Mouse (Mus musculus) embryonic facial prominence, embryonic 13.5 days (tissue): Measurements from ENCODE around the gene Mfap3l. TPM values are rescaled to one million over a fixed set of nuclear protein-coding genes. Genes with fewer than 3 reads are reported as not detected.
"Not testable (repeated sequence)": the region's sequence is repeated elsewhere in the genome, so short reads cannot be mapped to it uniquely, and the experiment has no call there.

Source experiments
- ATAC-seq: fragments of 200-750 bp; cut with Nextera tagmentation; 2 replicates; pipeline ENCODE4 v1.8.0; 2017; ENCODE audit warnings: low read depth; ENCODE audit not compliant: insufficient number of reproducible peaks, insufficient read depth, low FRiP score, low TSS enrichment
- H3K27ac ChIP-seq: fragments of 300-500 bp; sonication (generic); 2 replicates; pipeline ENCODE4 v1.5.1; 2015; ENCODE audit warnings: moderate library complexity, mild to moderate bottlenecking, inconsistent platforms
- H3K27me3 ChIP-seq: fragments of 300-500 bp; sonication (generic); 2 replicates; pipeline ENCODE4 v1.6.1; 2015; ENCODE audit warnings: mild to moderate bottlenecking, inconsistent platforms
- H3K36me3 ChIP-seq: fragments of 300-500 bp; sonication (generic); 2 replicates; pipeline ENCODE4 v1.6.1; 2015; ENCODE audit warnings: mild to moderate bottlenecking, inconsistent platforms
- H3K4me1 ChIP-seq: fragments of 300-500 bp; sonication (generic); 2 replicates; pipeline ENCODE4 v1.6.1; 2015; ENCODE audit warnings: inconsistent platforms
- H3K4me2 ChIP-seq: fragments of 300-500 bp; sonication (generic); 2 replicates; pipeline ENCODE4 v1.6.1; 2015; ENCODE audit warnings: moderate library complexity, mild to moderate bottlenecking, inconsistent platforms
- H3K4me3 ChIP-seq: fragments of 300-500 bp; sonication (generic); 2 replicates; pipeline ENCODE4 v1.5.1; 2015; ENCODE audit warnings: mild to moderate bottlenecking, inconsistent platforms
- H3K9ac ChIP-seq: fragments of 300-500 bp; sonication (generic); 2 replicates; pipeline ENCODE4 v1.6.1; 2015; ENCODE audit warnings: mild to moderate bottlenecking, inconsistent platforms
- H3K9me3 ChIP-seq: fragments of 300-500 bp; sonication (generic); 2 replicates; pipeline ENCODE4 v1.6.1; 2016; ENCODE audit warnings: inconsistent platforms
- WGBS: fragments of 180-500 bp; shearing (Covaris S2); methylation state at CpG from one replicate; pipeline ENCODE4 v1.1.7; 2015; ENCODE audit warnings: mixed read lengths; 5-methylcytosine and 5-hydroxymethylcytosine counted together
- polyA plus RNA-seq: library from polyadenylated mRNA; unstranded; fragments of >200 nt; fragmentation: Nextera tagmentation; extraction: Ambion mirVana; gene quantifications from 2 replicates; pipeline ENCODE4 v1.2.1, GENCODE M21; 2015

Mfap3l gene
- polyA plus RNA-seq, 1 experiment from 2014 or later = 1.9 TPM

DNA sequence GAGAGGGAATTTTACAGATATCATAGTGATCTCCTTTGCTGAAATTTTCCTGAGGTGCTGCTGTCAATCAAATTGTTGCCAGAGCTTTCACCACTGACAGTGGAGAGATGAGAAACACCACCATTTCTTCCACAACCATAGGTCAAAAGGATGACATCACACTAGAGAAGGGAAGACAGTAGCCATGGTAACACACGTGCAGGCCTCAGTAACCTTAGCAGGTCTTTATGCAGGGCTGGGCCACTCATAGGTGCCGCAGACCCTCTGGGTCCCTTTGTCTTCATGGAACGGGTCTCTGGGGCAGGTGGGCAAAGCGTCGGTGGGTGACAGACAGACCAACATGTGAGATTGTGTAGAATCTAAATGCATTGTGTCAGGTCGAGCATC is 25.5 kb downstream of the Mfap3l start:
- Histone ChIP-seq H3K9ac (no peak overlapping the region), H3K27ac (no peak overlapping the region), H3K9me3 (no peaks in the 10 kb centered on the region), H3K36me3 (no peaks in the 10 kb centered on the region), H3K4me3 (no peak overlapping the region), H3K4me2 (no peak overlapping the region), H3K27me3 (no peaks in the 10 kb centered on the region), H3K4me1 (0 out of 2 replicates have a peak, but pooled peaks cover 3% of the 10 kb centered on the region)
- no peak for ATAC-seq
- 79% methylated on average over 6 of the region's 6 CpGs for WGBS

DNA sequence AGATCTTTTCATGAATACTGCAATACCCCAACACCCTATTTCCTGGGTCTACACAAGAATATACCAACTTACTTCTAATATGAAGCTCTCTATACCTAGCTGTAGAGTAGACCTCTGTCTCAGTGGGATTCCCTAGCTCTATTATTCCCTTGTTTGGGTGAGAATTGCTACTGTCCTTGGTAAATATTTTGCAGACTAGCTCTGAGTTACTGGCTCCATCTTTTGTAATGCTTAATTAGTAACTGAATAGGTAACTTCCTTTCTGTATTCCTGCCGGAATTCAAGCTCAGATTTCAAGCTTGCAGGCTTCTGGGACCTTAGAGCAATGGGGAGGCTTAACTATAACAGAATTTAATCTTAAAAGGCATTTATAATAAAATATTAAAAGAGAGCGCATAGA is 26.1 kb downstream of the Mfap3l start:
- not testable (repeated sequence) for H3K9me3 ChIP-seq, H3K9ac ChIP-seq, H3K27me3 ChIP-seq, H3K36me3 ChIP-seq, H3K4me2 ChIP-seq, H3K4me1 ChIP-seq, H3K4me3 ChIP-seq, H3K27ac ChIP-seq, ATAC-seq
- 53% methylated on average over 2 of the region's 2 CpGs for WGBS

DNA sequence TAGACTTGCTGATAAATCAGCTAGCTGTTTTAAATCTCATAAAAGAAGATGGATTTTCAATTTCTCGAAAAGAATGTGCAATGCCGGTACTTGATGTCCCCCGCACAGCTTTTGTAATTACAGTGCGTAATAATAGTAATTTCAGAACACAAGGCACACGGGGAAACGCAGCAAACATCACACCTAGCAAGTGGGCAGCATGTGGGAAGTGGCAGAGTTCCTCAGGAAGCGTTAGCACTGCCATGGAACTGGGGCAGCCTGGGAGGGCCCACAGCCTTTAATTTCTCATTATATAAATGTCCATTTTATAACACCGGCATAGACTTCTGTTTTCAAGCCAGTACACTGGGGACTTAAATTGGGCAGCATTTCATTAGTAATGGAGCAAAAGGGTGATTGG is 27.1 kb downstream of the Mfap3l start:
- Histone ChIP-seq H3K9ac (no peak overlapping the region), H3K36me3 (no peaks in the 10 kb centered on the region), H3K9me3 (no peaks in the 10 kb centered on the region), H3K4me2 (no peak overlapping the region), H3K4me3 (no peak overlapping the region), H3K27ac (no peak overlapping the region), H3K4me1 (0 out of 2 replicates have a peak, but pooled peaks cover 3% of the 10 kb centered on the region), H3K27me3 (no peaks in the 10 kb centered on the region)
- WGBS = 88% methylated on average over 8 of the region's 8 CpGs
- no peak for ATAC-seq

DNA sequence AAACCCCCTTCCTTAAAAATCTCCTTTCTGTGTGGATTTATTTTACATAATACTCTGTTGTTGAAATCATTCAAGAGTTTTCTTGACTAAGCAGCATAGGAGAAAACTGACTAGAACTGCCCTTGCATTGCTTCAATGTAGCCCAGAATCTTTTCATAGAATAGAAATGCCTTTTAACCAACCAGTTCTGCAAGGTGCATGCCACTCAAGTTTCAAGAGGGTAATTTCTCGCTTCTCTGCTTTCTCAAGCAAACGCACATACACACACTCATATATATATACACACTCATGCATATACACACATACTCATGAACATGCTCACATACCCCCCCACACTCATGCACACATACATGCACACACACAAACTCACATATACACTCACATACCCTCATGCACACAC is 28.6 kb downstream of the Mfap3l start:
- no peaks in the 10 kb centered on the region for H3K27me3 ChIP-seq
- no peaks in the 10 kb centered on the region for H3K36me3 ChIP-seq
- 0 out of 2 replicates have a peak, but pooled peaks cover 3% of the 10 kb centered on the region for H3K4me1 ChIP-seq
- H3K4me2 ChIP-seq = no peak overlapping the region
- no peak overlapping the region for H3K27ac ChIP-seq
- no peak overlapping the region for H3K9ac ChIP-seq
- H3K9me3 ChIP-seq = no peaks in the 10 kb centered on the region
- WGBS = 68% methylated on average over 2 of the region's 2 CpGs
- H3K4me3 ChIP-seq = no peak overlapping the region
- no peak for ATAC-seq

DNA sequence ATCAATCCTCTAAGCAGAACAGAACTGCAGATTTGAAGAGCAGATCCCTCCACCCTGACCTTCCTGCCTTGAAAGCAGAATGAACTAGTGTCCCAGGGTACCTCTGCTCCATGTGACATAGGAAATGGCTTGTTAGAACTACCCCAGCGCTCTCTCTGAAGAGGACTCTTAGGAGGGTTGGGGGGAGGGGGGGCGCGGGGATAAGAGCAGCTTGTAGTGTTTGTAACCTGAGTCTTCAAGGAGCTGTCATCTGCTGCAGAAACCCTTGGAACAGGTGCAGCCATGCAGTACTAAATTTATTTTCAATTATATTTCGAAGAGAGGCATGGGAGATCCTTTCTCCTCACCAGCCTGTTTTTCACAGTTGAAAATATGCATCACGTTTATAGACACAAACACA is 30.9 kb downstream of the Mfap3l start:
- no peaks in the 10 kb centered on the region for H3K36me3 ChIP-seq
- no peaks in the 10 kb centered on the region for H3K27me3 ChIP-seq
- no peak overlapping the region for H3K27ac ChIP-seq
- H3K4me2 ChIP-seq = no peak overlapping the region
- ATAC-seq = no peak
- H3K4me3 ChIP-seq = no peak overlapping the region
- WGBS = 34% methylated on average over 5 of the region's 5 CpGs
- H3K4me1 ChIP-seq = no peaks in the 10 kb centered on the region
- H3K9ac ChIP-seq = no peak overlapping the region
- no peaks in the 10 kb centered on the region for H3K9me3 ChIP-seq

DNA sequence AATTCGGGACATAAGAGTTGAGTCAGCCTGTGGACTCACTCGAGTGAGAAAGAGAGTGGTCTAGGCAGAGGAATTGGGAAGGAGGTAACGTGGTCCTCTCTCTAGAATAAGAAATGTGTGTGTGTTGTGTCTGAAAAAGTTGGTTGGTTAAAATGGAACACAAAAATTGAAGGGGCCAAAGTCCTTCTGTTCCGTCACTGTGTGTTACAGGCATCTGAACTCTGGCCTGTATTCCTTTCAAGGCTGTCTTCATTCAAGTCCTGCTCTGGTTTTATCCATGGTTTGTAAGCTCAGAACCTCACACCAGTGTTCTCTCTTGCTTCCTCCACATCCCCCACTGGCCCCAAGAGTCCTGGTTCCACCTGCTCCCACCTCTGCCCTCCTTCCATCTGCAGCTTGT is 33.2 kb downstream of the Mfap3l start:
- no peaks in the 10 kb centered on the region for H3K4me1 ChIP-seq
- no peak overlapping the region for H3K4me3 ChIP-seq
- no peak overlapping the region for H3K4me2 ChIP-seq
- H3K9me3 ChIP-seq = no peaks in the 10 kb centered on the region
- H3K27ac ChIP-seq = no peak overlapping the region
- H3K27me3 ChIP-seq = no peaks in the 10 kb centered on the region
- no peak overlapping the region for H3K9ac ChIP-seq
- no peaks in the 10 kb centered on the region for H3K36me3 ChIP-seq
- ATAC-seq = no peak
- WGBS = 72% methylated on average over 4 of the region's 4 CpGs

DNA sequence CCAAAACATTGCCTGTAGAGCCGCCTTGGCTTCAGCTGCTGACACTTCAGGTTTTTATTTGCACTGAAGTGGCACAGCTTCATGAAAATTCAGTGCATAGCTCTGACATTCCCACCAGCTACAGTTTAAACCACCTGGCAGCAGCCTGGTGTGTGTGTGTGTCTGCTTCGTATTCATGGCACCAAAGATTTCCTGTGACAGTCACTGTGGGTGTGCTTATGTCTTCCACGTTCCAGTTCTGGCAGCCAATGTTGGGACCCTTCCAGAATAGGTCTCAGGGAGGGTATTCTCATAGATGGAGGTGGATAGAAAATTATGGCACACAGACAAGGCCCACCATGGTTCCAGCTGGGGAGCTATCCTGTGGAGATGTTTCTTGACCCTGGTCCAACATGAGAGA is 34.2 kb downstream of the Mfap3l start:
- H3K9ac ChIP-seq = no peak overlapping the region
- WGBS = 76% methylated on average over 3 of the region's 3 CpGs
- no peak for ATAC-seq
- no peaks in the 10 kb centered on the region for H3K36me3 ChIP-seq
- H3K4me2 ChIP-seq = no peak overlapping the region
- no peak overlapping the region for H3K4me3 ChIP-seq
- no peaks in the 10 kb centered on the region for H3K27me3 ChIP-seq
- no peaks in the 10 kb centered on the region for H3K9me3 ChIP-seq
- H3K4me1 ChIP-seq = no peaks in the 10 kb centered on the region
- no peak overlapping the region for H3K27ac ChIP-seq

DNA sequence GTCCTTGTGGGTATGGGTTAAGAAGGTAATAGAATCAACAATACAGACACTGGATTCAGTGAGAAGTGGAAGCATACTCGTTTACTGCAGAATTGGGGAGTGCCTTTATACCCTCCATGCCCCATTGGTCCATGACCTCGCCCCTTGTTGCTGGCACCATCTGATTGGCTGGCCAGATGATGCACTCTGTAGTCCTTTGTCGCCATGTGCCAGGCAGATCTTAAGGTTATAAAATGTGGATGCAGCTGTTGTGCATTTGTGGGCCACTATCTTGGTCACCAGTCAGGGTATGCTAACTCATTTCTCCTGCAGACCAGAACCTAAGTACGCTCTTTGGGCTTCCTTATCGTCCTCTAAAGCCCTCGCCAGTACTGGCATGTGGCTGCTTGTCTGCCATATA is 46.0 kb downstream of the Mfap3l start:
- Histone ChIP-seq H3K27me3 (no peaks in the 10 kb centered on the region), H3K4me3 (no peak overlapping the region), H3K9me3 (no peaks in the 10 kb centered on the region), H3K27ac (no peak overlapping the region), H3K4me2 (no peak overlapping the region), H3K36me3 (no peaks in the 10 kb centered on the region), H3K4me1 (no peaks in the 10 kb centered on the region), H3K9ac (no peak overlapping the region)
- ATAC-seq = no peak
- 90% methylated on average over 6 of the region's 6 CpGs for WGBS

DNA sequence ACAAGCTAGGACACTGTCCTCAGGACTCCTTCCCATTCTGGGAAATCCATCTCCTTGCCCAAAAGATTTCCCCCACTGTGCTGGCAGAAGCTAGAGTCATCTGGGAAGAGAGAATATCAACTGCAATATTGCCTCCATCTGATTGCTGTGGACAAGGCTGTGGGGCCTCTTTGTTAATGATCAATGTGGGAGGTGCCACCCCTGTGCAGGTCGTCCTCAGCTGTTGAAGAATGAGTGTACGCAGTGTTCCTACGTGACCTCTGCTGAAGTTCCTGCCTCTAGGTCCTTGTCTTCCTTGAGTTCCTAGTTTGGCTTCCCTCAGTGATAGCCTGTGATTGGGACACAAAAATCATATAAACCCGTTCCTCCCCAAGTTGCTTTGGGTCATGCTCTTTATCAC is 49.2 kb downstream of the Mfap3l start:
- no peak for ATAC-seq
- H3K9me3 ChIP-seq = no peaks in the 10 kb centered on the region
- H3K27ac ChIP-seq = no peak overlapping the region
- H3K27me3 ChIP-seq = no peaks in the 10 kb centered on the region
- H3K4me2 ChIP-seq = no peak overlapping the region
- 81% methylated on average over 4 of the region's 4 CpGs for WGBS
- no peak overlapping the region for H3K9ac ChIP-seq
- H3K4me1 ChIP-seq = no peaks in the 10 kb centered on the region
- no peak overlapping the region for H3K4me3 ChIP-seq
- H3K36me3 ChIP-seq = no peaks in the 10 kb centered on the region

DNA sequence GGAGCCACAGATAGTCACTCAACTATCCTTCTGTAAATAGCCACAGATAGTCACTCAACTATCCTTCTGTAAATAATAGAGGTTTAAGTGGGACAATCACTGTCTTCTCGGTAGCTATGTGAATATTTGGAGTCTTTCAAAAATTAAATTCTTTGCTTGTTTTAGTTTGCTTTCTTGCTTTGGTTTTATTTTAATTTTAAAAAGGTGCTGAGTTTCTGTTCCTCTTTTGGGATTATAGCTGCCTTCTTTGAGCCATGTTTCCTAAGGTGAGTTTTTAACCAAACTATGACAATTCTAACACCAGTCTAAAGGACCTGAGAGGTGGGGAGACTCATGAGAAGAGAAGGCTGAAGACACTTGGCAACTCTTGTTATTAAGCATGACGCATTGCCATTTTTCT is 49.7 kb downstream of the Mfap3l start:
- Histone ChIP-seq H3K36me3 (no peaks in the 10 kb centered on the region), H3K9ac (no peak overlapping the region), H3K4me3 (no peak overlapping the region), H3K9me3 (no peaks in the 10 kb centered on the region), H3K27ac (no peak overlapping the region), H3K27me3 (no peaks in the 10 kb centered on the region), H3K4me1 (no peaks in the 10 kb centered on the region), H3K4me2 (no peak overlapping the region)
- no peak for ATAC-seq
- WGBS = 90% methylated on average over 2 of the region's 2 CpGs

DNA sequence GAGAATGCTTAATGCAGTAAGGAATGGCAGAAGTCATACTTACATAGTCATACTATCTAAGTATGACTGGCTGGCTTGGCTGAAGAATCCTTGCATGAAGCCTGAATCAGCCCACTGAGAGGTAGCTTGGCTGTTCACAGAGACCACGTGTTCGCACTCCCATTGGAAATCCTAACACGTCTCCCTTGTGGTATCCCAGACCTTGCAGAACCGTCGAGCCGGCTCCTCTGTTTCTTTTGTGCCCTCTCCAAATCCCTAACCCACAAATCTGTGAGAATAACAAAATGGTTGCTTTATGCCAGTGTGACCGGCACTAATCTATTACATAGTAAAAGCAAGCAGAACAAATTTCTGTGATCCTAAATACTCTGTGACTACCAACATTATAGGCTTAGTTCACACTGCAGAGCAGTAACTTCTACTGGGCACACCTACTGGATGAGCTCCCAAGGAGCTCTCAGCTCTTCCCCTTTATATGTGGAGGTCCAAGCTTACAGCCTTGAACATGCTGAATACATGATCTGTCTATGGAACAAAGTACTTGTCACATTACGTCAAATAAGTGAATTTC is 79.0 kb downstream of the Mfap3l start:
- no peaks in the 10 kb centered on the region for H3K36me3 ChIP-seq
- no peak overlapping the region for H3K9ac ChIP-seq
- WGBS = 80% methylated on average over 8 of the region's 8 CpGs
- H3K9me3 ChIP-seq = no peaks in the 10 kb centered on the region
- no peaks in the 10 kb centered on the region for H3K27me3 ChIP-seq
- no peak overlapping the region for H3K27ac ChIP-seq
- no peak for ATAC-seq
- no peaks in the 10 kb centered on the region for H3K4me1 ChIP-seq
- H3K4me2 ChIP-seq = no peak overlapping the region
- no peak overlapping the region for H3K4me3 ChIP-seq

DNA sequence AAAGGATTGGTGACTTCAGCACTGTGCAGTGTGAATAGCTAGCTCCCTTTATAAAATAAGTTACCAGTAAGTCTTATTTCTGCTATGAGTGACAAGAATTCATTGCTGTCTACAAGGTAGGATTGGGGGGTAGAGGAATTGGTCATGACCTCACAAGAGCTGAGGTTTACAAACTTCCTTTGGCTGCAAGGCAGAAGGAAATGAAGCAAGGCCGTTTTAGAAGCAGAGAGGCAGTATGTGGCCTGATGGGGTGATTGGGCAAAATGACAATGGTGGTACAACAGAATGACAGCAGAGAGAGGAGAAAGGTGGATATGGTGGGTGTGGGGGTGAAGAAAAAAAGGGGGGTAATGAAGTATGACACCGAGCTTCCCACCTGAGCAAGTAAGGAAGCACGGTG is 82.1 kb downstream of the Mfap3l start:
- no peaks in the 10 kb centered on the region for H3K9me3 ChIP-seq
- ATAC-seq = no peak
- 85% methylated on average over 3 of the region's 3 CpGs for WGBS
- H3K36me3 ChIP-seq = no peaks in the 10 kb centered on the region
- no peaks in the 10 kb centered on the region for H3K4me1 ChIP-seq
- H3K27ac ChIP-seq = no peak overlapping the region
- no peak overlapping the region for H3K4me2 ChIP-seq
- H3K4me3 ChIP-seq = no peak overlapping the region
- no peak overlapping the region for H3K9ac ChIP-seq
- no peaks in the 10 kb centered on the region for H3K27me3 ChIP-seq

DNA sequence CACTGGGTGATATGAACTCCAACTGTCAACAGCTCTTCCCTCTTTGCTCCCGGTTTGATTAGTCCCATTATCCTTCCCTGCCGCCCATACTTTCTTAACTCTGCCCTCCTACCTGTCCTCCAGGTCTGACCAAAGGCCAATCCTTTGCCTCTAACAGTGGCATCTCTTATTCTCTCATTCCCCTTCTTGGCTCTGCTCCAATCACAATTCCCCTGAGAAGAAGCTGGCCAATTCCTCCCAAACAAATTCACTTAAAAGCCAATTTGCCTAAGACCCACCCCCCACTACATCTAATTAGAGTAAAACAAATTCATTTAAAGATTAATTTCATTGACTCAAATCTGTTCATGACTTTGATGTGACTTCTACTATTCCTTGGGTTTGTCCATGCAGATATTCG is 86.1 kb downstream of the Mfap3l start:
- ATAC-seq = no peak
- Histone ChIP-seq H3K9me3 (no peaks in the 10 kb centered on the region), H3K4me3 (no peak overlapping the region), H3K4me2 (no peak overlapping the region), H3K36me3 (no peaks in the 10 kb centered on the region), H3K9ac (no peak overlapping the region), H3K27me3 (no peaks in the 10 kb centered on the region), H3K4me1 (no peaks in the 10 kb centered on the region), H3K27ac (no peak overlapping the region)
- WGBS = 60% methylated on average over 3 of the region's 3 CpGs
